Mouse (Mus musculus): ENCODE results near the gene Ankrd26.
A peak's percentile ranks its signal among the peaks of the same experiment; 100 is the strongest.

- TF ChIP-seq EP300 (IDR thresholded peaks at IDR 0.05), result no peak
- peak; percentile 49 for TF ChIP-seq CTCF (IDR thresholded peaks at IDR 0.05)
These were observed 43.9 kb upstream of the Ankrd26 start for GRCm38 (mm10) chr6:118605974-118606373.
